Mouse (Mus musculus) T-helper 1 cell (primary cell): ENCODE data around the gene Gadd45a.
"Not testable (repeated sequence)": the region's sequence is repeated elsewhere in the genome, so short reads cannot be mapped to it uniquely, and the experiment has no call there.

Source experiments
- in situ Hi-C: fragments of 300-600 bp; cut with MboI, MseI; formaldehyde crosslinking; loops from one replicate; pipeline ENCODE4 v1.15.1; 2025; ENCODE audit warnings: high pct_unique_total_duplicates

Gene Gadd45a

DNA sequence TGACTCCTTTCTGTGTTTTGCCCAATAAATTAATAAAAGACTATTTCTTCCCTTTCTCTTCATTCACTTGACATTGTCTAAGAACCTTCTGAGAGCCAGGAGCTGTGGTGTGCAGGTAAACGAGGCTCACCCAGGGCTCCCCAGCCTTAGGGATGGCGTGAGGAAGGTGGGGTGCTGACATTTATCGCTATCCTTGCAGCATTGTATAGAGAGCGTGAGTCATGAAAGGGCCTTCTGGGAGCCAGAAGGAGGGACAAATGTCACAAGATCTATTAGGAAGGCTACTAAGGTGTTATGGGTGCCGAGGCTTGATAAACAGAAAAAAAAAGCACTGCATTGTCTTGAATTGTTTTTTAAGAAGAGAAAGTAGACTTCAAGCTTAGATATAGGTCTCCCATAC lies 15.9 kb downstream of the Gadd45a start:
- in situ Hi-C loops, result no loop called here

DNA sequence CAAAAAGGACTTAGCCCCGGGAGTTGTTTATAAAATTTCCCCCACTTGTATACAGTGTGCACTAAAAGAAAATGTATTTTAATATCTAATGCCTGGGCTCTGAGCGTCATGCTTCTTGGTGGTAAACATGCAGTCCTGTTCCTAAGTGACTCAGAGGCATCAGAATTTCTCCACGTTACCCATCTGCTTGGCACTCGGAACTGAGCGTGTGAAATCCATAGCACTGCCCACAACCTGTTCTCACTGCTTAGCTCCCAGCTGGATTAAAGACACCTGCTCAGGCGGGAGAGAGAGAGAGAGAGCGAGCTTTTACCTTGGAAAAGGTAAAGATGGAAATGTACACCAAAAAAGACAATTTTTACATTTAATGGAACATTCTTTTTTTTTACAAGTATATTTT lies 18.3 kb downstream of the Gadd45a start:
- in situ Hi-C loops, result not testable (repeated sequence)

DNA sequence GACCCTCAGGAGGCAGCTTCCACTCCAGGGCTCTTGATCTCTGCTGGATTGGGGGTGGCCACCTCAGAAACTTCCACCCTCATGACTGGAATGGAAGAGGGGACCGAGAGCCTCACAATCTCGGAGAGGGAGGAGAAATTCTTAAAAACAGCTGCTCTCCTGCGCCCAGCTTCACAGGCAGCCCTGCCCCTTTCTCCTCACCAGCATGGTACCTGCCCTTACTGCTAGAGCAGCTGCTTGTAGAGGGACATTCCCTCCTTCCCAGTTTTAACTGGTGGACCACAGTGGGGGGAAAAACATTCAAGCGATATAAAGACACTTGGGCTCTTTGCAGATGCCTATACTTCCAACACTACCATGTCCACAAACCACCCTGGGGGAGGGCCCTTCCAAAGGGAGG lies 18.9 kb downstream of the Gadd45a start:
- in situ Hi-C loops, result no loop called here

DNA sequence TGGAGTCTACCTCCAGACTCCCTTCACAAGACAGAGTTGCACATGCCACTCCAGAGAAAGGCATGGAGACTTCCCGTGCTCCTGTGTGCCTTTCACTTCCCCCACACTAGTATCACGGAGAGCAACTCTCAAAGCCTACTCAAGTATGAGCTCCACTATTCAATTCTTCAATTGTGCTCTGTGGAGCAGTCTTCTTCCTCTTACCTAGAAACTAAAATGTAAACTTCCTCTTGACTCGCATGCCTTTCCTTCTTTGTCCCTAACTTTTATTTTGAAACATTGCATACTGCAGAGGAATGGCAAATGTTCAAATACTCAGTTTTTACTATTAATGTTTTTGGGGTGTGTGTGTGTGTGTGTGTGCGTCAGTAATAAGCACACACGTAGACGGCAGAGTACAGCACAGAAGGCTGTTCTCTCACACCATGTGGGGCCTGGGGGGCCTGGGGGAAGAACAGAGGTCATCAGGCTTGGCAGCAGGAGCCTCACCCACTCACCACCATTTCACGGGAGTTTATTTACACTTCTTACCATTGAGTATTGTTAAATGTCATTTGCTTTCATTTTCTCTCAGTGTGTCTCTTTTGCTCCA lies 20.6 kb downstream of the Gadd45a start:
- in situ Hi-C loops, result no loop called here

DNA sequence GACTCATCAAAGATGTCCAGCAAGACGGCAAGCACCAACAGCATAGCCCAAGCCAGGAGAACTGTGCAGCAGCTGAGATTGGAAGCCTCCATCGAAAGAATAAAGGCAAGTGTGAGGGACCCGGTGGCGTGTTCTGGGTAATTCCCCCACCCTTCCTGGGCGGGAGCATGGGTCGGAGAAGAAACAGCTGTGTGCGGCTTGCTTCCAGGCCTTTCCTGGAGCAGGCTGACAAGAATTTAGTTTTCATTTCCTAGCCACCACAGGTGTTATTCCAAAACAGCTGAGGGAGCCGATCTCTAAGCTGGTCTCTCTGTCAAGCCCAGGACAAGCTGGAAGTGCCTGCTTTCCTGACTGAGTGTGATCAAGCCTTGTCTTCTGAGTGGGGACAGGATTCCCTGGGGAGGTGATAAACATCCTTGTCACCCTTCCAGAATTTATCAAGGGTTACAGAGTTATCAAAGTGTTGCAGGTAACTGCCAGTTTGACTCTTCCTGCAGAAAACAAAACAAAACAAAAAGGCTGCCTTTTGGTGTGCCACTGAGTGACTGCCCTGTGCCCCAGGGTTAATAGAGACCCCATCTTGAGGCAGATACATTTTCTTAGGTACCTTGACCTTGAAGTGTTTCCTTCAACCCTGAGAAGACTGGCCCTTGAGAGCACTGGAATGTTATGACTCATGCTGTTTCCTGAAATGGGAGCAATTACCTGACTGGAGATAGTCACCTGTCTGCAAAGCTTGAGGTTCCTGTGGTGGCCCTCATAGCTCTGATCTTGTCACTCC lies 21.3 kb downstream of the Gadd45a start:
- in situ Hi-C loops, result no loop called here

DNA sequence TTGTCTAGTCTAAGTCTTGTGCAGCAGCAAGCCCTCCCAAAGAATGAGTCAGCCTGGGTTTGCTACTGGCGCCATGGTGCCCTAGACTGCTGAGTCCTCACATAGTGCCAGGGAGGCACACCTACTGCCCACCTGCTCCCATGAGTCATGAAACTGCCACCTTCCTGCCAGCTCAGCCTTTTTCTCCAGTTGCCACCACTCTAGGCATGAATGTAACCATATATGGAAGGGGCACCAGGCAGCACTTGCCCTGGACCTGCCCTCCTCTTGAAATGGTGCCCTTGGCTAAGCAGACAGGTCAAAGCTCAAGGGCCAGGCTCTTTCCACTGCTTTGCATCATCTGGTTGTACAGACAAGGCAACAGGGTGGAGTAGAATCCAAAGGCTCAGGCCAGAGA lies 22.6 kb downstream of the Gadd45a start:
- in situ Hi-C loops, result no loop called here

DNA sequence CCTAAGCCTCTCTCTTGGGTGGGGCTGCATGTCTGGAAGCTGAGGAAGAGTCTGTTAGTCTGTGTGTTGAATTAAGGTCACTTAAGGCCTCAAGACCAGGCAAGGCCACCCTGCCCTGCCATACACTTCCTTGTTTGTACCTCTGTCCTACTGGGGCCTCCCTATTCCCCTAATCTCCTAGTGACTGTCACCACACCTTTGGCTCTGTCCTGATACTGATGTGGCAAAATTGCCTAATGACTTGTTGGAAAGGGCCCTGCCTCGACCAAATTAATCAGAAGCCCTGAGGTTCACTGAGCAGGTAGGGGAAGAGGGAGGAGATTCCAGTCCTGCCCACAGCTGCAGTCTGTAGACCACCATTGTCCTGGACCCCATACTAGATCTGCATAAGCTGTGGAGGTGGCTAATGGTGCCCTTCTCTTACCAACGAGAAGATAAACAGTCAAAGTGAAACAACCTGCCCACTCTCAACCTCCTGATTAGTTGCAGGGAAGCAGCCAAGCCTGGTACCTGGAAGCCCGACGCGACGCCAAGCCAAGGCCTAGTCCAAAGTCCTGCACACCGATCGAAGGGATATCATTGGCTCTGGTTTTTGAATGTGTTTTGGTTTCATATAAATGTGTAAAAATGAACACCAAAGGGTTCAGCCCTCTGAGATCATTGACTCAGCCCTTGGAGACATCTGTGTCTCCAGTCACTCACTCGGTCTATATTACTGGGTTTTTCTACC lies 23.1 kb downstream of the Gadd45a start:
- in situ Hi-C loops, result no loop called here

DNA sequence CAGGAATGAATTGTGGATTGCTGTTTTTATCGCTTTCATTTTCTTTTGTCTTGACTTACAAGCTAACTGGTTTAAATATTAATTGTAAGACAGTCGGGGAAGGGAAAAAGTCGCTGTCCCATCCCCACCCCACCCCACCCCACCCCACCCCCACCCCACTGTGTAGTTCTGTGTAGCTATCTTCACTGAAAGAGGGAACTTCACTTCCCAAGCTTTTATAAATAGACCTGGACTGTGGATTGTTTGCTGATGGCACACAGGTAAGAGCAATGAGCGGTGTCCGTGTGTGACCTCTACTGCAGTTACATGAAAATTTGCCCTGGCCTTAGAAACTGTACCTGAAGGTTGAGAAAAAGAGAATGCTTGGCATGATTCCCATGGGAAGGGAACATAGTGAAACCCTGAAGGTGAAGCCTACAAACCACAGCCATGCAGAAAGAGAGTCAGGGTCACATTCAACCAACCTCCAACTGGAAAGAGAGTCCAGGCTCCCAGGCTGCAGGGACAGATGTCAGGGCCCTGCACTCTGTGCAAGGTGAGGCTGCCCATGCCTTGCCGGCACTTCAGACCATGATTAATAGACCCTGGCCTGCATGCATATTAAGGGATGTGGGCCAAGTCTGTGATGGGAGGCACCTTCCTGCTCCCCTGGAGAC lies 23.8 kb downstream of the Gadd45a start:
- in situ Hi-C loops, result no loop called here

DNA sequence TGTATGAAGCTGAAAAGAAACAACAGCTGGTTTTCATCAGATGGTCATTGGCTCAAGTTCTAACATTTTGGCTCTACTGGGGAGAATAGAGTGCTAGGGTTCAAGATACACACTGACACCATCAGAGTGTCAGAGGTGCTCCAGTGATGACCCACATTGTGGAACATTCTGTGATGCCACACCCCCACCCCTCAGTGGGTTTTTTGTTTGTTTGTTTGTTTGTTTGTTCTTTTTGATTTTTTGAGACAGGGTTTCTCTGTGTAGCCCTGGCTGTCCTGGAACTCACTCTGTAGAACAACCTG lies 26.1 kb downstream of the Gadd45a start:
- in situ Hi-C loops, result no loop called here

DNA sequence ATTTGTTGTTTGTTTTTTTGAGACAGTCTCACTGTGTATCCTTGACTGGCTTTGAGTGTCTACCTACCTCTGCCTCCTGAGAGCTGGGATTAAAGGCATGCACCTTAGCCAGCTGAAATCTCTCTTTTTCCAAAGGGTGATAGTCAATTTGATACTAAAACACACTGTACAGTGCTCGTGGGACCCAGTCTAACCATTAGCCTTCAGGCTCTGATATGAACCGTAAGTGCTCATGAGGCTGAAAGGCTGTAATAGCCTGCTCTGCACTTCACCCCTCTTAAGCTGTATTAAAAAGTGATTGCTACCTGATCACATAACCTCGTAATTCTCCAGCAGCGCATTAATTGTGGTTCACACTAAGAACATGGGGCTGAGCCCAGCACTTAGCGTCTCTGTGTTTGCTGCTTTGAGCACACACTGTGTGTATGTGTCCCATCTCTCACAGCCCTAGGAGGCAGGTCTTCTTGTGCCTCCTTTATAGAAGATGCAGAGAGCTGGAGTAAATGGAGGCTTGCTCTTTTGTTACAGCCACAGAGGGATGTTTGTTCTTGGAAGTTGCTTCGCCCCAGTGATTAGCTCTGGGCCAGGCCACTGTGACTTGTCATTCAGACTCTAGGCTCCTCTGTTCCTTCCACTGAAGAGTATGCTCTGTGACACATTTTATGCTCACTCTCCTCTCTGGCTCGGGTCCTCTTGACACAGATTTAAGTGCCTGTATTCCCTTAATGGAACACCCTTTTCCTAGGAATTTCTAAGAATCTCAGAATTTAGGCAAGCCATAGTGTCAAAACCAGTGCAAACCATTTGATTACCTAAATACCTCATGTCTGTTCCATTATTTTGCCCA lies 26.7 kb downstream of the Gadd45a start:
- in situ Hi-C loops, result no loop called here

DNA sequence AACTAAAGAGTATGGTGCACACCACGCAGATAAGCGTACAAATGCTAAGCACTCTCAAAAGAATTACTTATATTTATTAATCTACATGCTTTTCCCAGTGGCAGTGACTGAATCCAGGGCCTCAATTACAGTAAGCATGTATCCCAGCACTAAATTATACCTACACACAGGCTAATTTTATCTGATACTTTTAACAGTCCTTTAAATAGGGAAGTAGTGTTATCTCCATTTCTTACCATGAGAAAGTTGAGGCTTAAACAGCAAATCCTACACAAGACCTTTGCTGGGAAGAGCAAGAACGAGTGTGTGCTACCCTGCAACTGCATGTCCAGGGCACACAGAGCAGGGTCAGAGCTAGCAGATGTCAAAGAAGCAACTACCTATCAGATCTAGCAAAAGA lies 27.4 kb downstream of the Gadd45a start:
- in situ Hi-C loops, result no loop called here

DNA sequence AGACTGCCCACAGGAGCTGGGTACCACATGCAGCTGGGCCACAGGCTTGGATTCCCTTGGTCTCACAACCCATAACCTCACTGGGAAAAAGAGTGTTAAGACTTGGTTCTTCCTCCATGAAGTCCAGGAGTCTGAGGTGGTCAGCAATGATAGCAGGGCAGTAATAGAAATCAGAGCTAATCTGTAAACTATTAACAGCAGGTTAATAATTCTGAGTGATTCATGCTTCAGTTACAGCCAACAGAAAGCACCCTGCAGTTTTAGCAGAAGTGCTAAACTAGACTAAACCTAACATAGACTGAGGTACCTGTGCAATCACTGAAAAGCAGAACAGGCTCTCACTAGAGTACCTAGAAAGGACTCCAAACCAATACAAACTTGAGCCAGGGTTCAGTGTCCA lies 37.5 kb downstream of the Gadd45a start:
- in situ Hi-C loops, result no loop called here

DNA sequence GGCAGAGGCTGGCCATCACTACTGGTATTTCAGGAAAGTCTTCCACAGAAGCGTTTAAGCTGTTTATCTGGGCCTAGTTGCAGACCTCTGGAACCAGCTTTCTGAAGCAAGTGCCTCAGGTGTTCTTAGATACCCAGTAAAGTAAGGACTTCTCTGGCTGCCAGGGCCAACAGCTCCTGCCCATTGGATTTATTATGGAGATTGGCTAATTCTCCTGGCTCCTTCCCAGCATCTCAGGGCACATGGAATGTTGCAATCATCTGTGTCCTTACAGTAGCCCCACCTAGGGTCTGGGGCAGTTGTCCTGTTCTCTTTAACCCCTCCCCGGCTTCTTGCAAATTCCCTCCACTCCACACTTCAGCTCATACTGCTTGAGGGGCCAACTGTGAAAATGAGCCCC lies 38.6 kb downstream of the Gadd45a start:
- in situ Hi-C loops, result no loop called here

DNA sequence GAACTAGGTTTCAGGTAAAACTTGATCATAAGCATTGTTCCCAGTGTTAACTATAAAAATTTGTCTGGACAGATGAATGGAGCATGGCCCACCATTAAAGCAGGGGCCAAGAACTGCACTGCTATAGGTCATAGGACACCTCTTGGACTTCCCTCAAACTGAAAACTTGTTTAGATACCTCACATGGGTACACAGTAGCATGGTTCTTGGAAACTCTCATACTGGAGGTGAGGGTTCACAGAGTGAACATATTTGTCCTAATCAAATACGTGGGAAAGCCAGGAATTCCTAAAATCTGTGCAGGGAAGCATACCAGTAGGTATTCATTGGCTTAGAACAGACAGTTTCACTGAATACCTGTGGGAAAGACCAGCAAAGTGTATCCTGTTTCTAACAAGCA lies 41.0 kb downstream of the Gadd45a start:
- in situ Hi-C loops, result no loop called here

DNA sequence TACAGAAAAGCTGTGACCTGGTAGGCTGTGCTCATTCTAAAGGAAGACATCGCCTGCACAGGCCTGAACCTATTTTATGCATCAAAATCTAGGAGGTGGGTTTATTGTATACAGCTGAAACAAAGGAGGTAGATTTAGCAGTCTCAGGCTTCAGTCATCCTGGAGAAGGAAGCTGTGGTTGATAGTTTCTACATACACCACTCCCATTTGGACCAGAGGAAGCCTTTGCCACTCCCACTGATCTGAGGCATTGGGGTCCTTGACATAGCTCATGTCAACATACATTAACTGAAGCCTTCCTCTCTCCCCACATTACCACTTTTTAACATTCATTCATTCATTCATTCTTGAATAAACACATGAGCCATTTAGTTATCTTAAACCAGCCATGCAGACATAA lies 41.4 kb downstream of the Gadd45a start:
- in situ Hi-C loops, result no loop called here

DNA sequence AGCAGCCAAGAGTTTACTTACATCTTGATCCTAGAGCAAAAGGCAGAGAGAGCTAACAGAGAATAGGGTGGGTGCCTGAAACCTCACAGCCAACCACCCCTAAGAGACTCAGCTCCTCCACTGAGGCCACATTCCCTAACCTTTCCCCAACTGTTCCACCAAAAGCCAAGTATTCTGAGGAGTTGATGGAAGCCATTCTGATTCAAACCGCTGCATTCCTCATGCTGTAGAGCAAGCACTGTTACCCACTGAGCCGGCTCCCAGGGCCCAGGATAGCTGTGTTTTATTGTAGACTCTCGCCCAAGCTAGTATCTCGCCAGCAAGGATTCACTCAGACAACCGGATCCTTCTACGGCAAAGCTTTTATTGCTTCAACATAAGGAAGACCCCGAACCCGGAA lies 42.3 kb downstream of the Gadd45a start:
- in situ Hi-C loops, result no loop called here

DNA sequence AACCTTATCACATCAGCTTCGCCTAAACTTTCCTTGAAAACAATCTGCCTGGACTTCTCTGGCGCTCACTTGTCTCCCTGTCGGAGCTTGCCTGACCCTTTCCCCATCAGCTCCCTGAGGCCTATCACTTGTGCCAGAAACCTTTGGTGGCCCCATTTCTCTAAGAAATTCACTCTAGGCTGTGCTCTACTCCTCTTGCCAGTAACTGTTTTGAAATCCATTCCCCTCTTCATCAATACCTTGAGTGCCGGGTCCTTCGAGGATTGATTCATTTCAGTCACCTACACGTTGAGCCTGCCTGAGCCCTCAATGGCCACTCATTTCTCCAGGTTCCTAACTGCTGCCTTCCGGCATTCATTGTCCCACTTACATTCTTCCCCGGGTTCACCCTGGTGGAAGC lies 44.5 kb downstream of the Gadd45a start:
- in situ Hi-C loops, result no loop called here

DNA sequence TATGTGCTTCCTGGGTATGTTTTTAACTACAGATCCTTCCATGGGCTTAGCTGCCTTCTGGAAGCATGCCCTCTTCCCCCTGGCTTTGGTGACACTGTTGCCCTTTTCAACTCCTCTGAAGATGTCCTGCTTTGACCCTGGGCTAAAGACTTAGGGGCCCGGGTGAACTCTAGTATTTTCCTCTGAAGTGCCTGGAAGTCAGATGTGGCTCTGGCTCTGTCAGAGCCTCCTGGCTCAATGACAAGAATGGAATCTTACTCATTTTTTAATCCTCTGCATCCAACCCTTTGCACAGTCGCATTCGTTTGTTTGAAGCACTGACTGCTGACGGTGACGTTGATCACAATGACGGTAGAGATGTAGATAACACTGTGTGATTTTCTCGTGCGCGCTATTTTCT lies 45.0 kb downstream of the Gadd45a start:
- in situ Hi-C loops, result no loop called here

DNA sequence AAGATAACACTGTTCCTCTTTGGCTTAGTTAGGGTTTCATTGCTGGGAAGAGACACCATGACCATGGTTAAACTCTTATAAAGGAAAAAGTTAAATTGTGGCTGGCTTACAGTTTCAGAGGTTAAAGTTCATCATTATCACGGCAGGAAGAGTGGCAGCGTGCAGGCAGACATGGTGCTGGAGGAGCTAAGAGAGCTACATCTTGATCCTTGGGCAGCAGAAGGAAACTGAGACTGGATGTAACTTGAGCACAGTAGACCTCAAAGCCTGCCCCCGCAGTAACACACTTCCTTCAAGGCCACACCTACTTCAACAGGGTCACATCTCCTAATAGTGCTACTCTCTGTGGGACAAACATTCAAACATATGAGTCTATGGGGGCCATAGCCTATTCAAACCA lies 47.7 kb downstream of the Gadd45a start:
- in situ Hi-C loops, result no loop called here

DNA sequence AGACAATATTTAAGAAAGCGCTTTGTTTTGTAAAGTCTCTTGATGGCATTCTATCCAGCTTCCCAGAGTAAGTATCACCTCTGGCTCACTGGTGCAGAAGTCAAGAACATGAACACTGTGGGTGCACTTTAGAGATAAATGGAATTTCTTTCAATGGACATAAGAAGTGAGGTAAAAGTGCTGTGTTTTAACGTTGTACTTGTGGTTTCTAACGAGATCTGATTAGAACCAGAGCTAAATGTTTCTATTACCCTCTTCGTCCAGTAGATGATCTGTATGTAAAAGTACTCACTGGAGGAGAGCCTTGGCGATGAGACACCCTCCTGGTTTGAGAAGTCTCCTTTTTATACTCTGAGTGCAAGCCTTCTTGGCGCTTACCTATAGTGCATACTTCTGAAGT lies 48.2 kb downstream of the Gadd45a start:
- in situ Hi-C loops, result no loop called here

DNA sequence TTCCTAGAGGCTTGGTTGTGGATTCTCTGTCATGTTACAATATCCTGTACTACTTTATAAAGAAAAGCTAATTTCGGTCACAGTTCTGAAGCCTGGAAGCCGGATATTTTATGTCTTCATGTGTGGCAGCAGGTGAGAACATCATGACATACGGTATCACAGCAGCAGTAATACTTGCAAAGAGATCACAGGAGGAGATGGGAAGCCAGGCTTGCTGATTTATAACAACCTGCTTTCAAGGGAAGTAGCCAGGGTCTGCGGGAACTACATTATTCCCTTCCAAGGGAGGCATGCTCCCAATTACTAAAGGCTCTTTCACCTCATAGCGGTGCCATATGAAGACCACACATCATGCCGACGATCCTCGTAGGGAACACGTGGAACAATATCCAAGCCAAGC lies 48.9 kb downstream of the Gadd45a start:
- in situ Hi-C loops, result no loop called here

DNA sequence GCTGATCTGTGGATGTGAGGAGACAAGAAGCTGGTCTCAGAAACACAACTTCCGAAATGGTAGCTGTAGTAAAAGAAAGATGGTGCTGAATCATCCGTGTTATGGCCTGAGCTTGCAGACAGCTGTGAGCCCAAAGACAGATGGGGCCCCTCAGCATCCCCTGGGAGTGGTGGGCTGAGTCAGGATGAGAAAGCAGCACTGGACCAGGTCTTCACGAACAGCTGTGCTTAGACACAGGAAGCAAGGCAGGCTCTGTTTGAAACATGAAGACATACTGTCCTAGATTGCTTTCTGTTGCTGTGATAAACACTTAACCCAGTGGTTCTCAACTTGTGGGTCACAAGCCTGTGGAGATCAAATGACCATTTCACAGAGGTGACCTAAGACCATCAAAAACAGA lies 49.6 kb downstream of the Gadd45a start:
- in situ Hi-C loops, result no loop called here
